Mouse (Mus musculus) layer of hippocampus, postnatal 14 days (tissue): ENCODE measurements around the gene Mex3a. TPM values are rescaled to one million over a fixed set of nuclear protein-coding genes. Genes with fewer than 3 reads are reported as not detected.
A peak's percentile ranks its signal among the peaks of the same experiment; 100 is the strongest.

Source experiments
- DNase-seq, 2 experiments: peaks; one replicate each; pipeline ENCODE4 v3.0.0; 2021 to 2022; ENCODE audit warnings: low spot score in 2 of 2, mixed read lengths in 1 of 2
- total RNA-seq, 2 experiments: library from RNA; stranded (reverse); gene quantifications; 2 replicates each; pipeline ENCODE4 v1.2.3; 2021

Mex3a gene
- total RNA-seq, 2 experiments from 2014 or later, result 9.0 to 10.7 TPM

- peak; percentile 75 to 80 for DNase-seq
Measured at GRCm38 (mm10) chr3:88526157-88527131, 5.8 kb upstream of the Mex3a start.

GRCm38 (mm10) chr3:88527565-88527964, 4.6 kb upstream of the Mex3a start:
- no peak for DNase-seq

- DNase-seq, result no peak
Measured at GRCm38 (mm10) chr3:88528646-88529045, 3.5 kb upstream of the Mex3a start.

GRCm38 (mm10) chr3:88529204-88530000, 2.8 kb upstream of the Mex3a start:
- no peak for DNase-seq

- no peak for DNase-seq
Measured at GRCm38 (mm10) chr3:88530082-88530864, 1.9 kb upstream of the Mex3a start.

- peak; percentile 90 to 91 for DNase-seq
Measured at GRCm38 (mm10) chr3:88531348-88532298, 572 bp upstream of the Mex3a start.

- DNase-seq, result no peak
Measured at GRCm38 (mm10) chr3:88532689-88533511, 705 bp downstream of the Mex3a start.

GRCm38 (mm10) chr3:88533706-88534105, 1.5 kb downstream of the Mex3a start:
- DNase-seq, result no peak

GRCm38 (mm10) chr3:88535005-88535404, 2.8 kb downstream of the Mex3a start:
- DNase-seq, result no peak

- no peak for DNase-seq
Measured at GRCm38 (mm10) chr3:88535527-88535926, 3.3 kb downstream of the Mex3a start.

- DNase-seq, result peak; percentile 60 to 67
Measured at GRCm38 (mm10) chr3:88536103-88536930, 4.1 kb downstream of the Mex3a start.

GRCm38 (mm10) chr3:88537146-88537545, 5.0 kb downstream of the Mex3a start:
- DNase-seq, result no peak

GRCm38 (mm10) chr3:88538271-88539145, 6.3 kb downstream of the Mex3a start:
- DNase-seq, result no peak

- DNase-seq, result no peak
Measured at GRCm38 (mm10) chr3:88539397-88539796, 7.2 kb downstream of the Mex3a start.

- DNase-seq, result no peak
Measured at GRCm38 (mm10) chr3:88540085-88540484, 7.9 kb downstream of the Mex3a start.

GRCm38 (mm10) chr3:88541622-88542401, 9.6 kb downstream of the Mex3a start:
- DNase-seq, result no peak
